Mouse (Mus musculus) CH12.LX (cell line): ENCODE measurements around the gene Fchsd2. TPM values are rescaled to one million over a fixed set of nuclear protein-coding genes. Genes with fewer than 3 reads are reported as not detected.

Experiments
- DNase-seq: peaks from one replicate; pipeline ENCODE4 v3.0.0-alpha.2; 2013; ENCODE audit errors: extremely low read depth
- H3K27ac ChIP-seq: 2 replicates; pipeline ENCODE4 v1.5.1; 2012; ENCODE audit warnings: low read depth, mild to moderate bottlenecking, control low read depth, moderate library complexity; ENCODE audit not compliant: insufficient read depth
- H3K27me3 ChIP-seq: replicated peaks from 2 replicates; pipeline ENCODE3; 2012; ENCODE audit warnings: inconsistent platforms
- H3K36me3 ChIP-seq, 2 experiments: replicated peaks in 1 of 2; 2 replicates each; pipeline versions ENCODE3 to v1.6.1; 2012; ENCODE audit warnings: inconsistent platforms in 1 of 2, low read length in 1 of 2, mild to moderate bottlenecking in 1 of 2, mixed read lengths in 1 of 2, moderate library complexity in 1 of 2; ENCODE audit not compliant: control insufficient read depth in 1 of 2, insufficient read depth in 1 of 2
- H3K4me1 ChIP-seq, 2 experiments: 2 replicates each; pipeline ENCODE4 v1.6.1; 2012; ENCODE audit warnings: inconsistent platforms in 1 of 2, moderate library complexity in 1 of 2; ENCODE audit not compliant: insufficient read depth in 2 of 2, control insufficient read depth in 1 of 2
- H3K4me2 ChIP-seq: 2 replicates; pipeline ENCODE4 v1.6.1; 2012; ENCODE audit warnings: low read depth, mild to moderate bottlenecking, control low read depth; ENCODE audit not compliant: poor library complexity, insufficient read depth, severe bottlenecking
- H3K4me3 ChIP-seq, 3 experiments: fragments of 150-350 bp in 1 of 3; sonication (generic) in 1 of 3; replicated peaks in 1 of 3; 2 replicates each; pipeline versions ENCODE3 to v1.5.1; 2011 to 2012; ENCODE audit warnings: low read depth in 2 of 3, low read length in 2 of 3, mild to moderate bottlenecking in 2 of 3, moderate library complexity in 2 of 3, control low read depth in 1 of 3, improper control_type of control experiment in 1 of 3, inconsistent platforms in 1 of 3, mixed read lengths in 1 of 3; ENCODE audit not compliant: poor library complexity in 1 of 3
- H3K79me2 ChIP-seq: replicated peaks from 2 replicates; pipeline ENCODE4 v1.6.1; 2012; ENCODE audit warnings: mild to moderate bottlenecking, moderate library complexity; ENCODE audit not compliant: control insufficient read depth, poor library complexity, insufficient read depth, severe bottlenecking; ENCODE audit errors: extremely low read depth
- H3K9ac ChIP-seq: 2 replicates; pipeline ENCODE4 v1.6.1; 2012; ENCODE audit warnings: low read depth, mild to moderate bottlenecking, control low read depth, moderate library complexity; ENCODE audit not compliant: insufficient read depth
- H3K9me3 ChIP-seq: replicated peaks from 2 replicates; pipeline ENCODE3; 2012; ENCODE audit warnings: low read length, inconsistent platforms, mixed read lengths
- BHLHE40 ChIP-seq: IDR thresholded peaks from 2 replicates; pipeline ENCODE4 v1.6.1; 2011; ENCODE audit warnings: mild to moderate bottlenecking, low read depth, low read length, improper control_type of control experiment
- CHD1 ChIP-seq: IDR thresholded peaks from 2 replicates; pipeline ENCODE4 v1.6.1; 2012; ENCODE audit warnings: low read depth, low read length, improper control_type of control experiment, inconsistent platforms
- ELF1 ChIP-seq: IDR thresholded peaks from 2 replicates; pipeline ENCODE4 v1.6.1; 2014; ENCODE audit warnings: low read depth, mild to moderate bottlenecking, inconsistent platforms, low read length, improper control_type of control experiment
- ETS1 ChIP-seq: conservative IDR thresholded peaks from 2 replicates; pipeline ENCODE4 v1.6.1; 2012; ENCODE audit warnings: low read depth, mild to moderate bottlenecking, inconsistent platforms, low read length, improper control_type of control experiment, moderate library complexity
- JUND ChIP-seq: conservative IDR thresholded peaks from 2 replicates; pipeline ENCODE4 v1.6.1; 2011; ENCODE audit warnings: low read depth, low read length, improper control_type of control experiment
- KAT2A ChIP-seq: IDR thresholded peaks from 2 replicates; pipeline ENCODE4 v1.6.1; 2012; ENCODE audit warnings: low read length, improper control_type of control experiment, inconsistent platforms; ENCODE audit not compliant: insufficient replicate concordance
- MAFK ChIP-seq: IDR thresholded peaks from 2 replicates; pipeline ENCODE4 v1.6.1; 2011; ENCODE audit warnings: low read length, improper control_type of control experiment; ENCODE audit not compliant: insufficient replicate concordance
- MAZ ChIP-seq: IDR thresholded peaks from 2 replicates; pipeline ENCODE4 v1.6.1; 2012; ENCODE audit warnings: low read depth, mild to moderate bottlenecking, inconsistent platforms, low read length, improper control_type of control experiment, moderate library complexity
- MXI1 ChIP-seq: IDR thresholded peaks from 2 replicates; pipeline ENCODE4 v1.6.1; 2011; ENCODE audit warnings: mild to moderate bottlenecking, low read depth, low read length, improper control_type of control experiment
- PAX5 ChIP-seq: IDR thresholded peaks from 2 replicates; pipeline ENCODE4 v1.6.1; 2012; ENCODE audit warnings: low read length, inconsistent platforms, mixed read lengths
- POLR2A ChIP-seq: IDR thresholded peaks from 2 replicates; pipeline ENCODE4 v1.6.1; 2011; ENCODE audit warnings: low read depth, mild to moderate bottlenecking, improper control_type of control experiment, low read length
- POLR2AphosphoS2 ChIP-seq: IDR thresholded peaks from 2 replicates; pipeline ENCODE4 v1.6.1; 2011; ENCODE audit warnings: low read depth, low read length, improper control_type of control experiment
- RAD21 ChIP-seq: IDR thresholded peaks from 2 replicates; pipeline ENCODE4 v1.6.1; 2011; ENCODE audit warnings: low read depth, mild to moderate bottlenecking, low read length, improper control_type of control experiment, moderate library complexity
- SMC3 ChIP-seq: IDR thresholded peaks from 2 replicates; pipeline ENCODE4 v1.6.1; 2011; ENCODE audit warnings: low read depth, low read length, improper control_type of control experiment
- TBP ChIP-seq: conservative IDR thresholded peaks from 2 replicates; pipeline ENCODE4 v1.6.1; 2011; ENCODE audit warnings: low read depth, low read length, improper control_type of control experiment
- TCF12 ChIP-seq: IDR thresholded peaks from 2 replicates; pipeline ENCODE4 v1.6.1; 2014; ENCODE audit warnings: low read depth, mild to moderate bottlenecking, inconsistent platforms, low read length, improper control_type of control experiment
- USF1 ChIP-seq: IDR thresholded peaks from 2 replicates; pipeline ENCODE4 v1.6.1; 2014; ENCODE audit warnings: low read depth, mild to moderate bottlenecking, inconsistent platforms, low read length, improper control_type of control experiment
- ZC3H11A ChIP-seq: IDR thresholded peaks from 2 replicates; pipeline ENCODE4 v1.6.1; 2012; ENCODE audit warnings: low read depth, mild to moderate bottlenecking, inconsistent platforms, low read length, improper control_type of control experiment
- dilution Hi-C: fragments of 300-500 bp; cut with MboI; formaldehyde crosslinking; loops from 2 replicates; pipeline ENCODE4 v1.14.3; 2020; ENCODE audit warnings: low sequenced_read_pairs; ENCODE audit not compliant: extremely low pct_unique_long_range_greater_than_20kb, extremely low pct_ligation_motif_present
- in situ Hi-C: fragments of 300-500 bp; cut with MboI; formaldehyde crosslinking; loops from 3 replicates; pipeline ENCODE4 v1.14.3; 2019; ENCODE audit warnings: low sequenced_read_pairs, low pct_ligation_motif_present, low pct_unique_long_range_greater_than_20kb, mixed read lengths
- polyA plus RNA-seq: library from polyadenylated mRNA; unstranded; fragments of >175 nt; gene quantifications from 2 replicates; pipeline ENCODE4 v1.2.1, GENCODE M21; 2012; ENCODE audit warnings: low read depth; ENCODE audit not compliant: insufficient read length
- total RNA-seq, 2 experiments: library from RNA; depleted of rRNA; stranded (reverse); fragments of 300-350 nt in 1 of 2; fragments of >200 nt in 1 of 2; gene quantifications; 2 replicates each; pipeline ENCODE4 v1.2.3; 2012 to 2014

Fchsd2 gene
- total and polyA plus RNA-seq, 3 experiments, result 23.8 to 38.2 (median 25.5) TPM

GRCm38 (mm10) chr7:101316591-101317001, 223.9 kb downstream of the Fchsd2 start:
- no peaks in the 10 kb centered on the region for H3K79me2 ChIP-seq
- no peak overlapping the region for H3K9ac ChIP-seq
- no peak for DNase-seq
- in situ Hi-C loops (loop anchor here (5.0 kb wide), 1 partner anchor 36 kb away; no protein-coding TSS in a partner anchor), dilution Hi-C loops (no loop called here)
- H3K4me1 ChIP-seq, result peaks cover 10 to 20% of the 10 kb centered on the region in 2 experiments
- no peak for TF ChIP-seq KAT2A
- TF ChIP-seq MAZ, result no peak
- no peak overlapping the region for H3K4me3 ChIP-seq
- H3K27ac ChIP-seq, result 0 out of 2 replicates have a peak overlapping the region, but pooled peaks have one; percentile 1
- no peaks in the 10 kb centered on the region for H3K9me3 ChIP-seq
- no peaks in the 10 kb centered on the region for H3K36me3 ChIP-seq
- H3K4me2 ChIP-seq, result no peak overlapping the region
- H3K27me3 ChIP-seq, result peaks cover 33% of the 10 kb centered on the region

- in situ Hi-C loops (loop anchor here (5.0 kb wide), 1 partner anchor 35 kb away; no protein-coding TSS in a partner anchor), dilution Hi-C loops (no loop called here)
- TF ChIP-seq JUND (no peak), PAX5 (no peak), CHD1 (no peak)
- H3K4me1 ChIP-seq, result peaks cover 15 to 20% of the 10 kb centered on the region in 2 experiments
- 0 out of 2 replicates have a peak within 1 kb of the TSS, but pooled peaks have one; percentile 1 for H3K27ac ChIP-seq
- no peak for DNase-seq
- no peak within 1 kb of the TSS for H3K4me2 ChIP-seq
- no peak within 1 kb of the TSS for H3K9ac ChIP-seq
- no peaks in the 10 kb centered on the region for H3K79me2 ChIP-seq
- H3K4me3 ChIP-seq, result no peak within 1 kb of the TSS
- no peaks in the 10 kb centered on the region for H3K9me3 ChIP-seq
- peaks cover 37% of the 10 kb centered on the region for H3K27me3 ChIP-seq
- H3K36me3 ChIP-seq, result no peaks in the 10 kb centered on the region
These were observed 224.4 kb downstream of the Fchsd2 start, which contains the start of gene Stard10 for GRCm38 (mm10) chr7:101317014-101317413. Stard10 (plus strand) TSS chr7:101317086.

GRCm38 (mm10) chr7:101318848-101319247, 226.2 kb downstream of the Fchsd2 start:
- no peaks in the 10 kb centered on the region for H3K9me3 ChIP-seq
- dilution Hi-C loops, result no loop called here
- peaks cover 18 to 21% of the 10 kb centered on the region in 2 experiments for H3K4me1 ChIP-seq
- no peak overlapping the region for H3K4me3 ChIP-seq
- TF ChIP-seq MAFK (no peak), ETS1 (no peak), JUND (no peak), TCF12 (no peak), ELF1 (no peak), RAD21 (no peak), USF1 (no peak), POLR2A (no peak), TBP (no peak), BHLHE40 (no peak), KAT2A (no peak), MXI1 (no peak), SMC3 (no peak), MAZ (no peak), ZC3H11A (no peak), POLR2AphosphoS2 (no peak)
- in situ Hi-C loops, result loop anchor here (5.0 kb wide), 1 partner anchor 33 kb away; no protein-coding TSS in a partner anchor
- no peak for DNase-seq
- H3K36me3 ChIP-seq, result no peaks in the 10 kb centered on the region
- no peak overlapping the region for H3K4me2 ChIP-seq
- H3K9ac ChIP-seq, result no peak overlapping the region
- no peaks in the 10 kb centered on the region for H3K79me2 ChIP-seq
- peaks cover 48% of the 10 kb centered on the region for H3K27me3 ChIP-seq
- no peak overlapping the region for H3K27ac ChIP-seq
